Mouse (Mus musculus): ENCODE data around the gene Slc4a1. TPM values are rescaled to one million over a fixed set of nuclear protein-coding genes. Genes with fewer than 3 reads are reported as not detected.

Gene Slc4a1
- polyA plus RNA-seq, 1 experiment, result 0.72 TPM

DNA sequence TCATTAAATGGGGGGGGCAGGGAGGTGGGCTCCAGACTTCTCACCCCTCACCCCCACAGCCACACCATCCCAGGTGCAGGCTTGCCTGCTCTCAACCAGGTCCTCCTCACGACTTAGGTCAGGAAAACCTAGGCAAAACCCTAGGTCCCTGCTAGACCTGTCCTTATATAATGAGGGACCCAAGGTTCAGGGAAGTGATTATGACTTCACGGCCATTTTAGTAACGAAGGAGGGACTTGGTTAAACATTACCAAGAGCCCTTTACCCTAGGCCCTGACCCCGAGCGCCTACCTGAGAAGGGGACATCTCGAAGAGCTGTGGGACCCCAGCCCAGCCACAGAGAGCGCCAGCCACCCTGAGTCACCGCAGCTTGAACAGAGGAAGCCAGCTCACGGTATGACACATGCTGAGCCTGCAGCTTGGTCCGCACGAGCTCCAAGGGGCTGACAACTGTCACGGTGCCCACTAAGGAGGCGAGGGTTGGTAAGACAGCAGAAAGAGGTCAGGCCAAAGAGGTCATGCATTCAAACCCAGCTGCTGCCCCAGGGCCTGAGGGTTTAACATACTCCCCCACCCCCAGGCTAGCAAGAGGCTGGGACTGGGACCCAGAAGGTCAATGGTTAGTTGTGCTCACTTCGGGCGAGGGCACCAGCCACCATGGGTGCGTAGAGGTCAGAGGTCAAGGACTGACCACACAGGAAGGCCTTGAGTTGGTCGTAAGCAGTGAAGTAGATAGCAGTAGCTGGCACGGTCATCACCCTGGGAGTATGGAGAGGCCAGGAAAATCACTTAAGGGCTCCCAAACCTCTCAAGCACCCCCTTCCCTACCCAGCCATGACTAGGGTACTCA, 38.4 kb upstream of the Slc4a1 start:
- WGBS, result 49% methylated on average over 18 of the region's 18 CpGs
- 0 out of 2 replicates have a peak overlapping the region, but pooled peaks have one; percentile 37 for H3K27ac ChIP-seq (ENCODE audit: insufficient read depth, low read length)
- no peak overlapping the region for H3K4me3 ChIP-seq (replicated peaks; ENCODE audit: insufficient read depth, low read depth, low read length)
- peaks cover 22% of the 10 kb centered on the region for H3K4me1 ChIP-seq (ENCODE audit: control insufficient read depth, insufficient read depth, low read length)
- no peaks in the 10 kb centered on the region for H3K27me3 ChIP-seq (ENCODE audit: control insufficient read depth, insufficient read depth, low read length)
- no peak for TF ChIP-seq POLR2A (IDR thresholded peaks at IDR 0.05; ENCODE audit: borderline replicate concordance, insufficient read depth, low read length)
- TF ChIP-seq CTCF (IDR thresholded peaks at IDR 0.05; ENCODE audit: borderline replicate concordance, insufficient read depth, low read depth, low read length), result no peak
- peak; percentile 33 to 42 for DNase-seq

DNA sequence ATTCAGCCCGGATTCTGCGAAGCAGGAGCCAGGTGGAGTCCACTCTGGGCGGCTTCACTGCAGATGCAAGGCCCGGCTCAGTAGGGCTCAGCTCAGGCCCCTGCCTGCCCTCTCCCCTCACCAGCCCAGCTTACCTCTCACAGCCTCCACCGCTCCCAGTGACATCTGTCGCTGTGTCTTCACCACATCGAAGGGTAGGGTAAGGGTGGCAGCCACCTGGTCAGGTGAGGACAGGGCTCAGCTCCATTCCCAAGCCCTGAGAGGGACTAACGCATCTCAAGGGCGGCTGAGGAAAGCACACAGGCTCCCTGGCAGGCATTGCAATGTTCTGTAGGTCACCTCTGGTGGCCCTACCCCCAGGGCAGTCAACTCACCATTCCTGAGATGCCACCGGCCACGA, 37.7 kb upstream of the Slc4a1 start:
- WGBS, result 82% methylated on average over 11 of the region's 11 CpGs
- H3K4me1 ChIP-seq (ENCODE audit: control insufficient read depth, insufficient read depth, low read length), result peaks cover 29% of the 10 kb centered on the region
- no peaks in the 10 kb centered on the region for H3K27me3 ChIP-seq (ENCODE audit: control insufficient read depth, insufficient read depth, low read length)
- DNase-seq, result peak; percentile 25 to 38
- no peak overlapping the region for H3K27ac ChIP-seq (ENCODE audit: insufficient read depth, low read length)
- TF ChIP-seq POLR2A (IDR thresholded peaks at IDR 0.05; ENCODE audit: borderline replicate concordance, insufficient read depth, low read length), result no peak
- no peak for TF ChIP-seq CTCF (IDR thresholded peaks at IDR 0.05; ENCODE audit: borderline replicate concordance, insufficient read depth, low read depth, low read length)
- H3K4me3 ChIP-seq (replicated peaks; ENCODE audit: insufficient read depth, low read depth, low read length), result no peak overlapping the region

DNA sequence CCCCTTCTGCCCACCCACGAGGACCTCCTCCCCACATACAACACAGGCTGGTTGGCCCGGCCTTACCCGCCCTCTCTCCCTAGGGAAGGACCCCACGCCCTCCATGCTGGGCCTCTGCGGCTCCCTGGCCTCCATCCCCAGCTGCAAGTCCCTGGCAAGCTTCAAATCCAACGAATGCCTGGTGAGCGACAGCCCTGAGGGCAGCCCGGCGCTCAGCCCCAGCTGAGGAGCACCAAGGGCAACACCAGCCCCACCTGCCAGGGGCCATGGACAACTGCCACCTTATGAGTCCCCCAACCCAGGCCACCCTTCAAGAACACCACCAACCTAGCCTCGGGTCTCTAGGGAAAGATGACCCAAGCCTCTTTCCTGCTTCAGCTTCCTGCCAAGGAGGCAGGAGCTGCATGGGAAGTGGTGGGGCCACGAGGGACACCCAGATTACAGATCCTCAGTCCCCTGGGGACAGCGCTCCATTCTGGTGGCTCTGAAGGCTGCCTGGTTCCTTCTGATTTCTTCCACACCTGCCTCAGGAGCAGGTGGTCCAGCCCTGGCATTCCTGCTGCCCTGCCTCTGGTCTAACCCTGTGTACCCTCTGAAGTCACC, 36.0 kb upstream of the Slc4a1 start:
- H3K4me3 ChIP-seq (replicated peaks; ENCODE audit: insufficient read depth, low read depth, low read length), result no peak overlapping the region
- H3K4me1 ChIP-seq (ENCODE audit: control insufficient read depth, insufficient read depth, low read length), result peaks cover 45% of the 10 kb centered on the region
- DNase-seq, result peak; percentile 32 to 40
- TF ChIP-seq CTCF (IDR thresholded peaks at IDR 0.05; ENCODE audit: borderline replicate concordance, insufficient read depth, low read depth, low read length) (no peak), POLR2A (IDR thresholded peaks at IDR 0.05; ENCODE audit: borderline replicate concordance, insufficient read depth, low read length) (no peak)
- no peaks in the 10 kb centered on the region for H3K27me3 ChIP-seq (ENCODE audit: control insufficient read depth, insufficient read depth, low read length)
- no peak overlapping the region for H3K27ac ChIP-seq (ENCODE audit: insufficient read depth, low read length)
- WGBS, result 30% methylated on average over 12 of the region's 12 CpGs

DNA sequence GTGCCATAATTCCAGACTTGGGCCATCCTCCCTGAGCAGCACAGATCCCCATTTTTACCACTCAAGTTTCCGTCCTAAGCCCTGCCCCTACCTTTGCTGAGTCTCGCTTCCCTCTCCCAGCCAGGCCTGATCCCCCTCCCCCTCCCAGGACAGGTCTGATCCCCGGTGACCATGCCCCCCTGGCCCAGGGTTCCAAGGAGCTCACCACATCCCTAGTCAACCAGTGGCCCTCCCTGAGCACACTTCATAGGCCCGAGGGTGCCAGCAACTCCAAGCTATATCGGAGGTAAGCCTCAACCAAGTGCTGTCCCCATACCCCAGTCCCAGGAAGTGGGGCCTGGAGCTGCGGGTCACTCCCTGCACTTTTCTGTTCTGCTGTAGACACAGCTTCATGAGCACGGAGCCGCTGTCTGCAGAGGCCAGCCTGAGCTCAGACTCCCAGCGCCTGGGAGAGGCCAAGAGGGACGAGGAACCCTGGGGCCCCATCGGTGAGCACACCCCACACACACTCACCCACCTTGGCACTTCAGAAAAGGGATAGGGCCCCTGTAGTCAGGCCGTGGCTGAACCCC, 34.6 kb upstream of the Slc4a1 start:
- DNase-seq, result peak; percentile 22 to 35
- Histone ChIP-seq H3K4me1 (ENCODE audit: control insufficient read depth, insufficient read depth, low read length) (peaks cover 43% of the 10 kb centered on the region), H3K4me3 (replicated peaks; ENCODE audit: insufficient read depth, low read depth, low read length) (no peak overlapping the region), H3K27ac (ENCODE audit: insufficient read depth, low read length) (no peak overlapping the region), H3K27me3 (ENCODE audit: control insufficient read depth, insufficient read depth, low read length) (no peaks in the 10 kb centered on the region)
- no peak for TF ChIP-seq CTCF (IDR thresholded peaks at IDR 0.05; ENCODE audit: borderline replicate concordance, insufficient read depth, low read depth, low read length)
- no peak for TF ChIP-seq POLR2A (IDR thresholded peaks at IDR 0.05; ENCODE audit: borderline replicate concordance, insufficient read depth, low read length)
- 55% methylated on average over 12 of the region's 12 CpGs for WGBS

DNA sequence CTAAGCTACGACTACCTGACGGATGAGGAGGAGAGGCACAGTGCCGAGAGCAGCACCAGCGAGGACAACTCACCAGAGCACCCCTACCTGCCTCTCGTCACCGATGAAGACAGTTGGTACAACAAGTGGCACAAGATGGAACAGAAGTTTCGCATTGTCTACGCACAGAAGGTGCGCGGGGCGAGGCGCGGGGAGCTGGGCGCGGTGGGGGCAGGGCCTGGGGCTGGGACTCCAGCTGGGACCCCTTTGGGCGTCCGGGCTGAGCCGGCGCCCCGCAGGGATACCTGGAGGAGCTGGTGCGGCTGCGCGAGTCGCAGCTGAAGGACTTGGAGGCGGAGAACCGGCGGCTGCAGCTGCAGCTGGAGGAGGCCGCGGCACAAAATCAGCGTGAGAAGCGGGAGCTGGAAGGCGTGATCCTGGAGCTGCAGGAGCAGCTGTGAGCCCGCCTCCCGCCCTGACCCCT, 33.6 kb upstream of the Slc4a1 start:
- Histone ChIP-seq H3K4me1 (ENCODE audit: control insufficient read depth, insufficient read depth, low read length) (peaks cover 38% of the 10 kb centered on the region), H3K27me3 (ENCODE audit: control insufficient read depth, insufficient read depth, low read length) (no peaks in the 10 kb centered on the region), H3K27ac (ENCODE audit: insufficient read depth, low read length) (no peak overlapping the region), H3K4me3 (replicated peaks; ENCODE audit: insufficient read depth, low read depth, low read length) (no peak overlapping the region)
- TF ChIP-seq POLR2A (IDR thresholded peaks at IDR 0.05; ENCODE audit: borderline replicate concordance, insufficient read depth, low read length) (no peak), CTCF (IDR thresholded peaks at IDR 0.05; ENCODE audit: borderline replicate concordance, insufficient read depth, low read depth, low read length) (no peak)
- WGBS, result 31% methylated on average over 34 of the region's 34 CpGs
- DNase-seq, result peak; percentile 31 to 54

DNA sequence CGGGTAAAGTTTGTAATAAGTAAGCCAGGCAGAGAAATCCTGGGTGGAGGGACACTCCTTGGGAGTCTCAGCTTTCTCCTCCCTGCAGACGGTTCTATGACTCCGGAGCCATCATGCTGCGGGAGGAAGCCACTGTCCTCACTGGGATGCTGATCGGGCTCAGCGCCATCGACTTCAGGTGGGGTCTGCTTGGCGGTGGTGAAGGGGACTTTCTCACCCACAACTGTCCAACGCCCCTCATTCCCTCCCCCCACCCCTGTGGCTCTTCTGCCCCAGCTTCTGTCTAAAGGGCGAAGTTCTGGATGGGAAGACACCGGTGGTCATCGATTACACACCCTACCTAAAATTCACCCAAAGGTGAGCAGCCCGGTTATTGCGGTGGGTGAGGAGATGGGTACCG, 33.1 kb upstream of the Slc4a1 start:
- H3K27ac ChIP-seq (ENCODE audit: insufficient read depth, low read length), result no peak overlapping the region
- DNase-seq, result peak in 1 of 2 experiments; percentile 30
- H3K4me3 ChIP-seq (replicated peaks; ENCODE audit: insufficient read depth, low read depth, low read length), result no peak overlapping the region
- TF ChIP-seq POLR2A (IDR thresholded peaks at IDR 0.05; ENCODE audit: borderline replicate concordance, insufficient read depth, low read length) (no peak), CTCF (IDR thresholded peaks at IDR 0.05; ENCODE audit: borderline replicate concordance, insufficient read depth, low read depth, low read length) (no peak)
- H3K27me3 ChIP-seq (ENCODE audit: control insufficient read depth, insufficient read depth, low read length), result no peaks in the 10 kb centered on the region
- peaks cover 34% of the 10 kb centered on the region for H3K4me1 ChIP-seq (ENCODE audit: control insufficient read depth, insufficient read depth, low read length)
- 29% methylated on average over 15 of the region's 15 CpGs for WGBS

DNA sequence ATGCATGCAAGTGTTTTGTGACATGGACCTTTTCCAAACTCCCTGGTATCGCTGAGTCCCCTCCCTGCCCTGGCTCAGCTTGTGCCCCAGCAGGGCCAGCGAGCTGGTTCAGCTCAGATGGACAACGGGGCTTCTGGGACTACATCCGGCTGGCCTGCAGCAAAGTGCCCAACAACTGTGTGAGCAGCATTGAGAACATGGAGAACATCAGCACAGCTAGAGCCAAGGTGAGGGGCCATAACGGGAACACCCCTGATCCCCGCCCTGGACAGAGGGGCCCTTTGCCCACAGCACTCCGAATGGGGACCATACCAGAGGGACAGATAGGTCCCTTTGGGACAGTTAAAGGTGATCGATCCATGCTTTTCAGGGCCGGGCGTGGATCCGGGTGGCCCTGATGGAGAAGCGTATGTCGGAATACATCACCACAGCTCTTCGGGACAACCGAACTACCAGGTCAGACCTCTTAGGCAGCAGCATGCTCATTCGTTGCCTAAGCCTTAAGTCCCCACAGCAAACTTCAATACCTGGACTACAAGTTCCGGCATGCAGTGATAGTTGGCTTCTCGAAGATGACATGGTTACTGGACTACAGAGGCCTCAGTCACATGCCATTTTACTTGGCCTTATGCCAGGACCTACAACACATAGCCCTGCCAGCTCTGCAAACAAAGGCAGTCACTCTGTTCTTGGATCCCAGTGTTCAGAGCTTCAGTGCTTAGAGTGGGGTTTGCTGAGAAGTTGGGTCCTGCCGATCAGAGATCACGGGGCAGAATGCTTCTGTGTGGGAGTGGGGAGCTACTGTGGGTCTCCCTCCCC, 32.2 kb upstream of the Slc4a1 start:
- 29% methylated on average over 20 of the region's 20 CpGs for WGBS
- Histone ChIP-seq H3K4me1 (ENCODE audit: control insufficient read depth, insufficient read depth, low read length) (peaks cover 34% of the 10 kb centered on the region), H3K4me3 (replicated peaks; ENCODE audit: insufficient read depth, low read depth, low read length) (peak overlapping the region; percentile 1), H3K27me3 (ENCODE audit: control insufficient read depth, insufficient read depth, low read length) (no peaks in the 10 kb centered on the region), H3K27ac (ENCODE audit: insufficient read depth, low read length) (peak overlapping the region; percentile 42)
- peak; percentile 66 to 86 for DNase-seq
- peak; percentile 20; the same call in 1 of the 2 replicates for TF ChIP-seq POLR2A (IDR thresholded peaks at IDR 0.05; ENCODE audit: borderline replicate concordance, insufficient read depth, low read length)
- TF ChIP-seq CTCF (IDR thresholded peaks at IDR 0.05; ENCODE audit: borderline replicate concordance, insufficient read depth, low read depth, low read length), result no peak
